Comparison of ENCODE assay signal across 9 mouse cellular contexts in genomic region chr11:118021806-118022205, GRCm38 (mm10). TPM values are rescaled to one million over a fixed set of nuclear protein-coding genes. Genes with fewer than 3 reads are reported as not detected.
A peak's percentile ranks its signal among the peaks of the same experiment; 100 is the strongest.
DNase-seq lines count a peak whose midpoint lies in the region; ATAC-seq lines count a peak whose summit lies in the region.
"Had no signal": no experiment of that assay in that cellular context is flagged by ENCODE, and none has a peak within 500 bp of the region (broad histone marks: within the 10 kb centered on the region; RNA-seq: fewer than 3 reads in every experiment).

No protein-coding gene starts in this region.

- no peak overlapping the region for H3K4me3 ChIP-seq in heart, embryonic 16.5 days (ENCODE audit: low read length)
- H3K4me3 ChIP-seq: hindbrain, embryonic 15.5 days had no signal

- H3K4me2 ChIP-seq in heart, embryonic 16.5 days (ENCODE audit: low read depth, low read length) = no peak overlapping the region
- H3K4me2 ChIP-seq: hindbrain, embryonic 15.5 days had no signal

- no peaks in the 10 kb centered on the region for H3K9me3 ChIP-seq in heart, embryonic 16.5 days (replicated peaks; ENCODE audit: control insufficient read depth, low read length)
- H3K9me3 ChIP-seq: hindbrain, embryonic 15.5 days had no signal

- H3K9ac ChIP-seq in heart, embryonic 16.5 days (ENCODE audit: low read length) = no peak overlapping the region
- H3K9ac ChIP-seq: hindbrain, embryonic 15.5 days had no signal

- H3K36me3 ChIP-seq in heart, embryonic 16.5 days (ENCODE audit: control insufficient read depth, insufficient read depth) = peaks cover 13% of the 10 kb centered on the region

- ATAC-seq in heart, embryonic 16.5 days (replicated peaks; ENCODE audit: extremely low read depth, insufficient read depth, low FRiP score) = peak; percentile 35; the same call in 1 of the 2 replicates

- DNase-seq in CD8-positive naive resting alpha-beta T cell, adult 2 months (ENCODE audit: low read depth in 2 of 2, low spot score in 2 of 2) = peak; percentile 62 to 75
- DNase-seq in adrenal gland, adult 2 months = peak; percentile 78
- DNase-seq in embryo, embryonic 10.5 days (ENCODE audit: low spot score) = peak; percentile 81
- DNase-seq in layer of hippocampus, postnatal 14 days (ENCODE audit: low spot score in 2 of 2) = peak; percentile 74 to 81
- DNase-seq in lung, postnatal 25 days (ENCODE audit: low spot score) = peak; percentile 76
- DNase-seq in right cerebral cortex, adult 2 months (ENCODE audit: low spot score in 2 of 2) = peak; percentile 75 to 84
- DNase-seq in urinary bladder, postnatal 25 days (ENCODE audit: low spot score) = peak; percentile 65

- 50% methylated on average over 1 of the region's 1 CpGs for WGBS in heart, embryonic 16.5 days

- H3K27me3 ChIP-seq in heart, embryonic 16.5 days (ENCODE audit: control insufficient read depth, insufficient read depth, low read length) = no peaks in the 10 kb centered on the region
- H3K27me3 ChIP-seq: hindbrain, embryonic 15.5 days had no signal

- H3K4me1 ChIP-seq in heart, embryonic 16.5 days (ENCODE audit: control insufficient read depth, insufficient read depth, low read length) = no peaks in the 10 kb centered on the region
- H3K4me1 ChIP-seq: hindbrain, embryonic 15.5 days had no signal

- no peak overlapping the region for H3K27ac ChIP-seq in heart, embryonic 16.5 days (ENCODE audit: low read length)
- H3K27ac ChIP-seq: hindbrain, embryonic 15.5 days had no signal

RNA-seq across cellular contexts. Expression of gene Pgs1, which starts 35.7 kb away (rescaled TPM):
- total RNA-seq in adrenal gland, adult 2 months (2021) = 10 to 100 TPM; 53.9 to 54.5 TPM
- 99.4 and 165 TPM in 2 replicates for polyA plus RNA-seq in adrenal gland, adult 2 months (2012; rRNA removed)
- polyA plus RNA-seq in heart, embryonic 16.5 days (2015; fragmentation: Nextera tagmentation; extraction: Ambion mirVana) = 26.9 and 28.9 TPM in 2 replicates
- total RNA-seq in layer of hippocampus, postnatal 14 days (2021) = 10 to 100 TPM; 65.4 to 66.9 TPM

RNA-seq across cellular contexts. Expression of gene Socs3, which starts 52.0 kb away (rescaled TPM):
- total RNA-seq in adrenal gland, adult 2 months (2021) = 1 to 10 TPM; 3.2 to 6.9 TPM
- 14.1 and 14.8 TPM in 2 replicates for polyA plus RNA-seq in adrenal gland, adult 2 months (2012; rRNA removed)
- polyA plus RNA-seq in heart, embryonic 16.5 days (2015; fragmentation: Nextera tagmentation; extraction: Ambion mirVana) = 7.2 and 8.2 TPM in 2 replicates
- total RNA-seq in layer of hippocampus, postnatal 14 days (2021) = 1 to 10 TPM; 2.1 to 3.2 TPM
